Mouse (Mus musculus) CH12.LX (cell line): ENCODE measurements around the gene AU022252. TPM values are rescaled to one million over a fixed set of nuclear protein-coding genes. Genes with fewer than 3 reads are reported as not detected.

ENCODE experiments used
- DNase-seq: peaks from one replicate; pipeline ENCODE4 v3.0.0-alpha.2; 2013; ENCODE audit errors: extremely low read depth
- H3K27ac ChIP-seq: 2 replicates; pipeline ENCODE4 v1.5.1; 2012; ENCODE audit warnings: low read depth, mild to moderate bottlenecking, control low read depth, moderate library complexity; ENCODE audit not compliant: insufficient read depth
- H3K27me3 ChIP-seq: replicated peaks from 2 replicates; pipeline ENCODE3; 2012; ENCODE audit warnings: inconsistent platforms
- H3K36me3 ChIP-seq, 2 experiments: replicated peaks in 1 of 2; 2 replicates each; pipeline versions ENCODE3 to v1.6.1; 2012; ENCODE audit warnings: inconsistent platforms in 1 of 2, low read length in 1 of 2, mild to moderate bottlenecking in 1 of 2, mixed read lengths in 1 of 2, moderate library complexity in 1 of 2; ENCODE audit not compliant: control insufficient read depth in 1 of 2, insufficient read depth in 1 of 2
- H3K4me1 ChIP-seq, 2 experiments: 2 replicates each; pipeline ENCODE4 v1.6.1; 2012; ENCODE audit warnings: inconsistent platforms in 1 of 2, moderate library complexity in 1 of 2; ENCODE audit not compliant: insufficient read depth in 2 of 2, control insufficient read depth in 1 of 2
- H3K4me2 ChIP-seq: 2 replicates; pipeline ENCODE4 v1.6.1; 2012; ENCODE audit warnings: low read depth, mild to moderate bottlenecking, control low read depth; ENCODE audit not compliant: poor library complexity, insufficient read depth, severe bottlenecking
- H3K4me3 ChIP-seq, 3 experiments: fragments of 150-350 bp in 1 of 3; sonication (generic) in 1 of 3; replicated peaks in 1 of 3; 2 replicates each; pipeline versions ENCODE3 to v1.5.1; 2011 to 2012; ENCODE audit warnings: low read depth in 2 of 3, low read length in 2 of 3, mild to moderate bottlenecking in 2 of 3, moderate library complexity in 2 of 3, control low read depth in 1 of 3, improper control_type of control experiment in 1 of 3, inconsistent platforms in 1 of 3, mixed read lengths in 1 of 3; ENCODE audit not compliant: poor library complexity in 1 of 3
- H3K79me2 ChIP-seq: replicated peaks from 2 replicates; pipeline ENCODE4 v1.6.1; 2012; ENCODE audit warnings: mild to moderate bottlenecking, moderate library complexity; ENCODE audit not compliant: control insufficient read depth, poor library complexity, insufficient read depth, severe bottlenecking; ENCODE audit errors: extremely low read depth
- H3K9ac ChIP-seq: 2 replicates; pipeline ENCODE4 v1.6.1; 2012; ENCODE audit warnings: low read depth, mild to moderate bottlenecking, control low read depth, moderate library complexity; ENCODE audit not compliant: insufficient read depth
- H3K9me3 ChIP-seq: replicated peaks from 2 replicates; pipeline ENCODE3; 2012; ENCODE audit warnings: low read length, inconsistent platforms, mixed read lengths
- CHD1 ChIP-seq: IDR thresholded peaks from 2 replicates; pipeline ENCODE4 v1.6.1; 2012; ENCODE audit warnings: low read depth, low read length, improper control_type of control experiment, inconsistent platforms
- EP300 ChIP-seq: IDR thresholded peaks from 2 replicates; pipeline ENCODE4 v1.6.1; 2011; ENCODE audit warnings: low read length, improper control_type of control experiment
- GABPA ChIP-seq: IDR thresholded peaks from 2 replicates; pipeline ENCODE4 v1.6.1; 2012; ENCODE audit warnings: low read depth, low read length, improper control_type of control experiment, inconsistent platforms; ENCODE audit not compliant: insufficient replicate concordance
- HCFC1 ChIP-seq: IDR thresholded peaks from 2 replicates; pipeline ENCODE4 v1.6.1; 2012; ENCODE audit warnings: low read depth, mild to moderate bottlenecking, inconsistent platforms, low read length, improper control_type of control experiment
- IRF4 ChIP-seq: IDR thresholded peaks from 2 replicates; pipeline ENCODE4 v1.6.1; 2014; ENCODE audit warnings: low read depth, mild to moderate bottlenecking, inconsistent platforms, low read length, improper control_type of control experiment
- KAT2A ChIP-seq: IDR thresholded peaks from 2 replicates; pipeline ENCODE4 v1.6.1; 2012; ENCODE audit warnings: low read length, improper control_type of control experiment, inconsistent platforms; ENCODE audit not compliant: insufficient replicate concordance
- MAFK ChIP-seq: IDR thresholded peaks from 2 replicates; pipeline ENCODE4 v1.6.1; 2011; ENCODE audit warnings: low read length, improper control_type of control experiment; ENCODE audit not compliant: insufficient replicate concordance
- MAX ChIP-seq: IDR thresholded peaks from 2 replicates; pipeline ENCODE4 v1.6.1; 2011; ENCODE audit warnings: low read length, improper control_type of control experiment
- MAZ ChIP-seq: IDR thresholded peaks from 2 replicates; pipeline ENCODE4 v1.6.1; 2012; ENCODE audit warnings: low read depth, mild to moderate bottlenecking, inconsistent platforms, low read length, improper control_type of control experiment, moderate library complexity
- MXI1 ChIP-seq: IDR thresholded peaks from 2 replicates; pipeline ENCODE4 v1.6.1; 2011; ENCODE audit warnings: mild to moderate bottlenecking, low read depth, low read length, improper control_type of control experiment
- MYC ChIP-seq: IDR thresholded peaks from 2 replicates; pipeline ENCODE4 v1.6.1; 2011; ENCODE audit warnings: low read depth, mild to moderate bottlenecking, improper control_type of control experiment, low read length
- POLR2AphosphoS2 ChIP-seq: IDR thresholded peaks from 2 replicates; pipeline ENCODE4 v1.6.1; 2011; ENCODE audit warnings: low read depth, low read length, improper control_type of control experiment
- RAD21 ChIP-seq: IDR thresholded peaks from 2 replicates; pipeline ENCODE4 v1.6.1; 2011; ENCODE audit warnings: low read depth, mild to moderate bottlenecking, low read length, improper control_type of control experiment, moderate library complexity
- SIN3A ChIP-seq: IDR thresholded peaks from 2 replicates; pipeline ENCODE4 v1.6.1; 2012; ENCODE audit warnings: low read length, improper control_type of control experiment, inconsistent platforms
- SMC3 ChIP-seq: IDR thresholded peaks from 2 replicates; pipeline ENCODE4 v1.6.1; 2011; ENCODE audit warnings: low read depth, low read length, improper control_type of control experiment
- TBP ChIP-seq: conservative IDR thresholded peaks from 2 replicates; pipeline ENCODE4 v1.6.1; 2011; ENCODE audit warnings: low read depth, low read length, improper control_type of control experiment
- TCF12 ChIP-seq: IDR thresholded peaks from 2 replicates; pipeline ENCODE4 v1.6.1; 2014; ENCODE audit warnings: low read depth, mild to moderate bottlenecking, inconsistent platforms, low read length, improper control_type of control experiment
- UBTF ChIP-seq: IDR thresholded peaks from 2 replicates; pipeline ENCODE4 v1.6.1; 2012; ENCODE audit warnings: low read depth, mild to moderate bottlenecking, inconsistent platforms, low read length, improper control_type of control experiment, moderate library complexity
- USF1 ChIP-seq: IDR thresholded peaks from 2 replicates; pipeline ENCODE4 v1.6.1; 2014; ENCODE audit warnings: low read depth, mild to moderate bottlenecking, inconsistent platforms, low read length, improper control_type of control experiment
- USF2 ChIP-seq: conservative IDR thresholded peaks from 2 replicates; pipeline ENCODE4 v1.6.1; 2011; ENCODE audit warnings: low read depth, low read length, improper control_type of control experiment
- ZKSCAN1 ChIP-seq: IDR thresholded peaks from 2 replicates; pipeline ENCODE4 v1.6.1; 2012; ENCODE audit warnings: low read depth, inconsistent platforms, low read length, improper control_type of control experiment, borderline replicate concordance
- ZMIZ1 ChIP-seq: IDR thresholded peaks from 2 replicates; pipeline ENCODE4 v1.6.1; 2012; ENCODE audit warnings: low read depth, mild to moderate bottlenecking, inconsistent platforms, low read length, improper control_type of control experiment
- ZNF384 ChIP-seq: IDR thresholded peaks from 2 replicates; pipeline ENCODE4 v1.6.1; 2012; ENCODE audit warnings: low read depth, low read length, improper control_type of control experiment, inconsistent platforms
- dilution Hi-C: fragments of 300-500 bp; cut with MboI; formaldehyde crosslinking; loops from 2 replicates; pipeline ENCODE4 v1.14.3; 2020; ENCODE audit warnings: low sequenced_read_pairs; ENCODE audit not compliant: extremely low pct_unique_long_range_greater_than_20kb, extremely low pct_ligation_motif_present
- in situ Hi-C: fragments of 300-500 bp; cut with MboI; formaldehyde crosslinking; loops from 3 replicates; pipeline ENCODE4 v1.14.3; 2019; ENCODE audit warnings: low sequenced_read_pairs, low pct_ligation_motif_present, low pct_unique_long_range_greater_than_20kb, mixed read lengths
- polyA plus RNA-seq: library from polyadenylated mRNA; unstranded; fragments of >175 nt; gene quantifications from 2 replicates; pipeline ENCODE4 v1.2.1, GENCODE M21; 2012; ENCODE audit warnings: low read depth; ENCODE audit not compliant: insufficient read length
- total RNA-seq, 2 experiments: library from RNA; depleted of rRNA; stranded (reverse); fragments of 300-350 nt in 1 of 2; fragments of >200 nt in 1 of 2; gene quantifications; 2 replicates each; pipeline ENCODE4 v1.2.3; 2012 to 2014

The AU022252 gene
- total and polyA plus RNA-seq, 3 experiments: 8.7 to 18.8 (median 12.7) TPM

- H3K36me3 ChIP-seq: no peaks in the 10 kb centered on the region
- H3K9me3 ChIP-seq: no peaks in the 10 kb centered on the region
- DNase-seq: no peak
- dilution Hi-C loops: no loop called here
- in situ Hi-C loops: loop anchor here (5.0 to 25.0 kb wide), 2 partner anchors 85 to 405 kb away; partner anchors contain the start of gene Guca2b
- H3K4me2 ChIP-seq: no peak overlapping the region
- TF ChIP-seq MAX (no peak), IRF4 (no peak), MYC (no peak), GABPA (no peak), SIN3A (no peak), CHD1 (no peak), MAZ (no peak)
- no peak overlapping the region for H3K9ac ChIP-seq
- H3K4me1 ChIP-seq: peaks cover 8 to 26% of the 10 kb centered on the region in 2 experiments
- H3K79me2 ChIP-seq: no peaks in the 10 kb centered on the region
- H3K4me3 ChIP-seq: no peak overlapping the region
- peaks cover 2% of the 10 kb centered on the region for H3K27me3 ChIP-seq
- no peak overlapping the region for H3K27ac ChIP-seq
Observed at GRCm38 (mm10) chr4:119257083-119257482, 24.6 kb upstream of the AU022252 start.

- no peak within 1 kb of the TSS for H3K4me3 ChIP-seq
- no peaks in the 10 kb centered on the region for H3K36me3 ChIP-seq
- no peak within 1 kb of the TSS for H3K4me2 ChIP-seq
- H3K9me3 ChIP-seq: no peaks in the 10 kb centered on the region
- peaks cover 8 to 24% of the 10 kb centered on the region in 2 experiments for H3K4me1 ChIP-seq
- H3K9ac ChIP-seq: no peak within 1 kb of the TSS
- DNase-seq: no peak
- no peaks in the 10 kb centered on the region for H3K79me2 ChIP-seq
- in situ Hi-C loops: loop anchor here (5.0 to 25.0 kb wide), 2 partner anchors 87 to 407 kb away; partner anchors contain the start of gene Guca2b
- TF ChIP-seq TBP: no peak
- TF ChIP-seq TCF12: no peak
- no peak for TF ChIP-seq USF2
- no peak for TF ChIP-seq ZKSCAN1
- no peak for TF ChIP-seq USF1
- no peak for TF ChIP-seq GABPA
- no peak for TF ChIP-seq UBTF
- TF ChIP-seq POLR2AphosphoS2: no peak
- no peak for TF ChIP-seq MXI1
- no peak for TF ChIP-seq SMC3
- no peak for TF ChIP-seq RAD21
- TF ChIP-seq SIN3A: no peak
- TF ChIP-seq ZNF384: no peak
- no peak for TF ChIP-seq KAT2A
- no peak for TF ChIP-seq HCFC1
- no peak for TF ChIP-seq IRF4
- TF ChIP-seq MAFK: no peak
- TF ChIP-seq CHD1: no peak
- TF ChIP-seq EP300: no peak
- no peak for TF ChIP-seq ZMIZ1
- H3K27me3 ChIP-seq: peaks cover 2% of the 10 kb centered on the region
- dilution Hi-C loops: no loop called here
- H3K27ac ChIP-seq: no peak within 1 kb of the TSS
Observed at GRCm38 (mm10) chr4:119255351-119255750, 22.8 kb upstream of the AU022252 start, which contains the start of gene Cldn19. Cldn19 (plus strand) TSS chr4:119255414.
